In the genomic region with DNA sequence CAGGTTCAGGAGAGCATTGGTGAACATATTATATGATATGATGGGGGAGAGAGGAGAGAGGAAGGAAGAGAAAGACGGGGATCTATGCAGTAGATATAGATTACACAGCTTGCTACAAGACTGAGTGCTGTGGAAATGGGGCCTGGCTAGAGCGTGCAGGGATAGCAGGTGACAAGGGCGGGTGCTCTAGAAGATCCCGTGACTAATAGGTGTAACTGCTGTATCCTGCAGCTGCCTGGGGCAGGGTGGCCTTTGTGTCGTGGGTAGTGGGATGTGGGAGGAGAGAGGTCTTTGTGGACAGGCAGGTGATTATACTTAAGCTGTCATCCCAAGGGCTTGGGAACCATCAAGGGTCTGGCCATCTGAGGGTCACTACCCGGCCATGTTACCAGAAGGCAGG, we compare ENCODE assay signal across 13 mouse cellular contexts. TPM values are rescaled to one million over a fixed set of nuclear protein-coding genes. Genes with fewer than 3 reads are reported as not detected.
A peak's percentile ranks its signal among the peaks of the same experiment; 100 is the strongest.
DNase-seq lines count a peak whose midpoint lies in the region; ATAC-seq lines count a peak whose summit lies in the region.
"Had no signal": no experiment of that assay in that cellular context is flagged by ENCODE, and none has a peak within 500 bp of the region (broad histone marks: within the 10 kb centered on the region; RNA-seq: fewer than 3 reads in every experiment).

No protein-coding gene starts in this region.

- no peak overlapping the region for H3K9ac ChIP-seq in kidney, embryonic 16.5 days (replicated peaks; ENCODE audit: low read length)
- H3K9ac ChIP-seq in embryonic facial prominence, embryonic 15.5 days: no peak overlapping the region
- no peak overlapping the region for H3K9ac ChIP-seq in stomach, embryonic 15.5 days
- no peak overlapping the region for H3K9ac ChIP-seq in forebrain, embryonic 16.5 days (replicated peaks; ENCODE audit: low read depth, low read length)

- no peaks in the 10 kb centered on the region for H3K27me3 ChIP-seq in heart, embryonic 10.5 days (ENCODE audit: insufficient read depth, poor library complexity, severe bottlenecking)
- no peaks in the 10 kb centered on the region for H3K27me3 ChIP-seq in kidney, embryonic 16.5 days (ENCODE audit: insufficient read depth, low read length)
- H3K27me3 ChIP-seq in embryonic facial prominence, embryonic 15.5 days: no peaks in the 10 kb centered on the region
- no peaks in the 10 kb centered on the region for H3K27me3 ChIP-seq in stomach, embryonic 15.5 days (replicated peaks)
- no peaks in the 10 kb centered on the region for H3K27me3 ChIP-seq in forebrain, embryonic 16.5 days (replicated peaks; ENCODE audit: control insufficient read depth, insufficient read depth, low read length)

- peaks cover 44% of the 10 kb centered on the region for H3K4me1 ChIP-seq in heart, embryonic 10.5 days
- peaks cover 23% of the 10 kb centered on the region for H3K4me1 ChIP-seq in kidney, embryonic 16.5 days (ENCODE audit: insufficient read depth, low read length)
- H3K4me1 ChIP-seq in embryonic facial prominence, embryonic 15.5 days: peaks cover 22% of the 10 kb centered on the region
- peaks cover 37% of the 10 kb centered on the region for H3K4me1 ChIP-seq in stomach, embryonic 15.5 days
- H3K4me1 ChIP-seq in forebrain, embryonic 16.5 days (replicated peaks; ENCODE audit: control insufficient read depth, insufficient read depth, low read length): no peaks in the 10 kb centered on the region

- no peaks in the 10 kb centered on the region for H3K9me3 ChIP-seq in heart, embryonic 10.5 days
- no peaks in the 10 kb centered on the region for H3K9me3 ChIP-seq in kidney, embryonic 16.5 days (ENCODE audit: low read length)
- no peaks in the 10 kb centered on the region for H3K9me3 ChIP-seq in embryonic facial prominence, embryonic 15.5 days (replicated peaks)
- no peaks in the 10 kb centered on the region for H3K9me3 ChIP-seq in stomach, embryonic 15.5 days
- H3K9me3 ChIP-seq in forebrain, embryonic 16.5 days (ENCODE audit: control insufficient read depth, low read length): no peaks in the 10 kb centered on the region

- peak overlapping the region; percentile 87 for H3K27ac ChIP-seq in heart, embryonic 10.5 days
- peak overlapping the region; percentile 68; the same call in 1 of the 2 replicates for H3K27ac ChIP-seq in kidney, embryonic 16.5 days (ENCODE audit: low read length)
- H3K27ac ChIP-seq in embryonic facial prominence, embryonic 15.5 days (replicated peaks): peak overlapping the region; percentile 79
- 0 out of 2 replicates have a peak overlapping the region, but pooled peaks have one; percentile 87 for H3K27ac ChIP-seq in stomach, embryonic 15.5 days
- H3K27ac ChIP-seq in forebrain, embryonic 16.5 days (ENCODE audit: low read length): no peak overlapping the region
- H3K27ac ChIP-seq: hindbrain, postnatal 0 days had no signal

- no peak overlapping the region for H3K4me2 ChIP-seq in kidney, embryonic 16.5 days (replicated peaks; ENCODE audit: low read depth, low read length)
- H3K4me2 ChIP-seq in embryonic facial prominence, embryonic 15.5 days (replicated peaks): no peak overlapping the region
- no peak overlapping the region for H3K4me2 ChIP-seq in stomach, embryonic 15.5 days
- no peak overlapping the region for H3K4me2 ChIP-seq in forebrain, embryonic 16.5 days (ENCODE audit: low read length)
- H3K4me2 ChIP-seq: midbrain, embryonic 11.5 days had no signal

- DNase-seq in heart, embryonic 10.5 days (ENCODE audit: low spot score): no peak
- DNase-seq in heart, adult 18-20 months: no peak
- DNase-seq in kidney, adult 9 months: no peak
- DNase-seq: cerebellum, adult 2 months; lung, postnatal 36 days; thymus, postnatal 4 days had no signal

- H3K36me3 ChIP-seq in heart, embryonic 10.5 days: no peaks in the 10 kb centered on the region
- H3K36me3 ChIP-seq in kidney, embryonic 16.5 days (ENCODE audit: insufficient read depth, low read length): no peaks in the 10 kb centered on the region
- H3K36me3 ChIP-seq in embryonic facial prominence, embryonic 15.5 days: no peaks in the 10 kb centered on the region
- no peaks in the 10 kb centered on the region for H3K36me3 ChIP-seq in stomach, embryonic 15.5 days
- no peaks in the 10 kb centered on the region for H3K36me3 ChIP-seq in forebrain, embryonic 16.5 days (ENCODE audit: control insufficient read depth, insufficient read depth)

- H3K4me3 ChIP-seq in heart, embryonic 10.5 days: no peak overlapping the region
- H3K4me3 ChIP-seq in kidney, embryonic 16.5 days (ENCODE audit: low read length): no peak overlapping the region
- no peak overlapping the region for H3K4me3 ChIP-seq in embryonic facial prominence, embryonic 15.5 days (replicated peaks)
- no peak overlapping the region for H3K4me3 ChIP-seq in stomach, embryonic 15.5 days (replicated peaks)
- no peak overlapping the region for H3K4me3 ChIP-seq in forebrain, embryonic 16.5 days (replicated peaks; ENCODE audit: low read length)

- WGBS in heart, embryonic 10.5 days: 78% methylated on average over 6 of the region's 6 CpGs
- WGBS in kidney, embryonic 16.5 days: 68% methylated on average over 6 of the region's 6 CpGs
- WGBS in embryonic facial prominence, embryonic 15.5 days: 67% methylated on average over 6 of the region's 6 CpGs
- 74% methylated on average over 6 of the region's 6 CpGs for WGBS in stomach, embryonic 15.5 days
- 83% methylated on average over 6 of the region's 6 CpGs for WGBS in forebrain, embryonic 16.5 days

- ATAC-seq in kidney, embryonic 16.5 days (ENCODE audit: low FRiP score, low TSS enrichment): no peak
- no peak for ATAC-seq in embryonic facial prominence, embryonic 15.5 days (ENCODE audit: insufficient number of reproducible peaks, low FRiP score, low TSS enrichment, low read depth)
- ATAC-seq in stomach, embryonic 15.5 days (ENCODE audit: insufficient read depth, low FRiP score, low read depth): no peak
- no peak for ATAC-seq in inflammation-experienced regulatory T-cells, adult 6 months
- no peak for ATAC-seq in forebrain, embryonic 16.5 days

RNA-seq across cellular contexts. Expression of gene Klc1, which starts 13.4 kb away (rescaled TPM):
- polyA plus RNA-seq in heart, embryonic 10.5 days (2016; fragmentation: Nextera tagmentation; extraction: Ambion mirVana): 109 and 116 TPM in 2 replicates
- total RNA-seq in heart, adult 18-20 months (2021): 10 to 100 TPM; 77.1 to 83.0 TPM
- 98.5 and 101 TPM in 2 replicates for polyA plus RNA-seq in kidney, embryonic 16.5 days (2015; fragmentation: Nextera tagmentation; extraction: Ambion mirVana)
- 124 and 126 TPM in 2 replicates for polyA plus RNA-seq in embryonic facial prominence, embryonic 15.5 days (2015; fragmentation: Nextera tagmentation; extraction: Ambion mirVana)
- polyA plus RNA-seq in stomach, embryonic 15.5 days (2015; fragmentation: Nextera tagmentation; extraction: Ambion mirVana): 97.8 and 113 TPM in 2 replicates
- polyA plus RNA-seq in inflammation-experienced regulatory T-cells, adult 6 months (2017; shearing (Covaris generic)): 10 to 100 TPM; 17.9 to 19.7 (median 18.3) TPM
- 460 and 493 TPM in 2 replicates for polyA plus RNA-seq in forebrain, embryonic 16.5 days (2015; fragmentation: Nextera tagmentation; extraction: Ambion mirVana)

RNA-seq across cellular contexts. Expression of gene Apopt1, which starts 32.2 kb away (rescaled TPM):
- polyA plus RNA-seq in heart, embryonic 10.5 days (2016; fragmentation: Nextera tagmentation; extraction: Ambion mirVana): 53.3 and 55.2 TPM in 2 replicates
- total RNA-seq in heart, adult 18-20 months (2021): 10 to 100 TPM; 33.9 to 36.8 TPM
- polyA plus RNA-seq in kidney, embryonic 16.5 days (2015; fragmentation: Nextera tagmentation; extraction: Ambion mirVana): 54.8 TPM in 2 replicates
- 52.6 and 55.7 TPM in 2 replicates for polyA plus RNA-seq in embryonic facial prominence, embryonic 15.5 days (2015; fragmentation: Nextera tagmentation; extraction: Ambion mirVana)
- 46.4 and 51.3 TPM in 2 replicates for polyA plus RNA-seq in stomach, embryonic 15.5 days (2015; fragmentation: Nextera tagmentation; extraction: Ambion mirVana)
- 10 to 100 TPM; 55.8 to 85.0 (median 74.3) TPM for polyA plus RNA-seq in inflammation-experienced regulatory T-cells, adult 6 months (2017; shearing (Covaris generic))
- 47.2 and 48.3 TPM in 2 replicates for polyA plus RNA-seq in forebrain, embryonic 16.5 days (2015; fragmentation: Nextera tagmentation; extraction: Ambion mirVana)

RNA-seq across cellular contexts. Expression of gene Bag5, which starts 32.2 kb away (rescaled TPM):
- polyA plus RNA-seq in heart, embryonic 10.5 days (2016; fragmentation: Nextera tagmentation; extraction: Ambion mirVana): 43.7 and 47.7 TPM in 2 replicates
- 10 to 100 TPM; 19.7 to 26.3 TPM for total RNA-seq in heart, adult 18-20 months (2021)
- 52.0 and 59.5 TPM in 2 replicates for polyA plus RNA-seq in kidney, embryonic 16.5 days (2015; fragmentation: Nextera tagmentation; extraction: Ambion mirVana)
- polyA plus RNA-seq in embryonic facial prominence, embryonic 15.5 days (2015; fragmentation: Nextera tagmentation; extraction: Ambion mirVana): 65.5 and 66.6 TPM in 2 replicates
- polyA plus RNA-seq in stomach, embryonic 15.5 days (2015; fragmentation: Nextera tagmentation; extraction: Ambion mirVana): 49.5 and 50.9 TPM in 2 replicates
- 10 to 100 TPM; 22.0 to 40.1 (median 36.7) TPM for polyA plus RNA-seq in inflammation-experienced regulatory T-cells, adult 6 months (2017; shearing (Covaris generic))
- 70.8 and 71.5 TPM in 2 replicates for polyA plus RNA-seq in forebrain, embryonic 16.5 days (2015; fragmentation: Nextera tagmentation; extraction: Ambion mirVana)
